Mouse (Mus musculus) thymus, adult 2 months (tissue): ENCODE data around the gene Thada.

Experiments used
- CTCF ChIP-seq: fragments of 200-500 bp; IDR thresholded peaks from 2 replicates; pipeline ENCODE4 v1.5.1; 2012; ENCODE audit warnings: mild to moderate bottlenecking, control low read depth, low read length, moderate library complexity, borderline replicate concordance; ENCODE audit not compliant: control insufficient read depth, poor library complexity, insufficient read depth; ENCODE audit errors: extremely low read depth
- POLR2A ChIP-seq: fragments of 200-500 bp; IDR thresholded peaks from 2 replicates; pipeline ENCODE4 v1.6.1; 2012; ENCODE audit warnings: mild to moderate bottlenecking, low read length, control low read depth, moderate library complexity; ENCODE audit not compliant: control insufficient read depth, poor library complexity, insufficient read depth; ENCODE audit errors: extremely low read depth

GRCm38 (mm10) chr17:84422916-84423315 lies 43.1 kb downstream of the Thada start:
- TF ChIP-seq CTCF = no peak
- no peak for TF ChIP-seq POLR2A
